Mouse (Mus musculus) adrenal gland (tissue): ENCODE measurements around the gene Naaladl2.

Experiments
- intact Hi-C: fragments of 180-260 bp; cut with DNase I; formaldehyde crosslinking; loops from one replicate; pipeline ENCODE4 v1.15.1; 2025

The Naaladl2 gene

DNA sequence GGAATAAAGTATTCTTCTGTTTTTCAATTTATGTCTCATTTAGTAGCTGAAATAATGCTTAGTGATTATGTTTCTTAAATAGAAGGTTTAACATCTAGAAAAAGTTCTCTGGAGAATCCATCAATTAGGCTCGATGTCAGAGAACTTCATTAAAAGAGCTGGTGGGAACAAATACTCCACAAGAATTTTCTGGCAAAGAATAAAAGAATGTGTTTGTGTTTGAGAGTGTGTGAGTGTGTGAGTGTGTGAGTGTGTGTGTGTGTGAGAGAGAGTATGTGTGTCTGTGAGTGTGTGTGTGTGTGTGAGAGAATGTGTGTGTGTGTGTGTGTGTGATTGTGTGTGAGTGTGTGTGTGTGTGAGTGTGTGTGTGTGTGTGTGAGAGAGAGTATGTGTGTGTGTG lies 1170.3 kb downstream of the Naaladl2 start:
- intact Hi-C loops = no loop called here

GRCm38 (mm10) chr3:23972747-23973667 lies 1171.1 kb downstream of the Naaladl2 start:
- intact Hi-C loops = no loop called here

GRCm38 (mm10) chr3:23962961-23963621 lies 1181.0 kb downstream of the Naaladl2 start:
- intact Hi-C loops = no loop called here

DNA sequence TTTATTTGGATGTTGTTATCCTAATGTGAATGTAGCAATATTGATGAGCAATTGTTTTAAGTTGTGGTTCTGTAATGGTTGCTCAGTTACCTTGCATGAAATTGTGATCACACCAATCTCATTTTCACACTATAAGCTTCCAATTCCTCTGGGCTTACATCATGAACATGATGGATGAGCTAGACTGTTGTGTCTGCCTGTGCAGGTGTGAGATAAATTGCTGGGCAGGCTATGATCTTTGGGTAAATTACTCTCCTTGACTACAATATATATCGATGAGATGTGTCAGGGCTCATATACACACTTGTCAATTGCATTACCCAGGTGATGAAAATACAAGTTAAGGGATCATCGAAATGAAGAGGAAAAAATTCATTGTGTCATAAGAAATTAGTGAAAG lies 1197.9 kb downstream of the Naaladl2 start:
- intact Hi-C loops = no loop called here

DNA sequence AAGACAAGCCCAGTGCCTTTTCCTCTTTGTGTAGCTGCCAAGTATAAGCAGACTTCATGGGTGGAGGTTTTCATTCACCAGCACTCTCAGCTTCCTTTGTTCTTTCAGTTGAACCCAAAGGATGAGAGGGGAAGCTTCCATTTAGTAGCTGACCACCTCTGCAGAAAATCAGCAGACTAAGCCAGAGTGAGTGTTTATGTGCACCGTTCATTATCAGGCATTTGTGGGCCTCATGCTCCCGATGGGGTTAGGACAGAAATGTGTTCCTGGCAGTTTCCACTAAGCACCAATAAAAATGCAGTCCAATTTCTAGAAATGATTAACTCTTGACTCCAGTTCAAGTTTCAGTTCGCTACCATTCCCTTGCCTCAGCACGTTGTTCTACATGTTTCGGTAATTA lies 1206.8 kb downstream of the Naaladl2 start:
- intact Hi-C loops = no loop called here

DNA sequence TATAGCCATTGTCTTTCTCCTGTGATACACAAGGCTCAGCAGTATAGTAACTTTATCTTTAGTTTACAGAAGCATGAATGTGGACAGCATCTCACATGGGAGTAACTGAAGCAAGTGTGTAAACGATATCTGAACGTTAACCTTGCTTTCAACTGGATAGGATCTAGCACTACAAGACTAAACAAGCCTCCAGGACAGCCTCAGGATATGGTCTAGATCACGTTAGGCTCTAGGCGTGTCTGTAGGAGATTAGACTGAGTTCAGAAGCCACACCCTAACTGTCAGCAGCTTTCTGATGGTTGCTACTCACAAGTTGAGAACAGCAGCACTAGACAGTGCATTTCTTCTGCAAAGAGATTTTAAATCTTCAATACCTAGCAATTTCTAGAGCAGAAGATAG lies 1216.0 kb downstream of the Naaladl2 start:
- intact Hi-C loops = no loop called here

GRCm38 (mm10) chr3:23907682-23908081 lies 1236.4 kb downstream of the Naaladl2 start:
- intact Hi-C loops = no loop called here

- intact Hi-C loops = no loop called here
Measured at GRCm38 (mm10) chr3:23865688-23866087, 1278.4 kb downstream of the Naaladl2 start.

- intact Hi-C loops = no loop called here
Measured at GRCm38 (mm10) chr3:23857275-23857674, 1286.8 kb downstream of the Naaladl2 start.

DNA sequence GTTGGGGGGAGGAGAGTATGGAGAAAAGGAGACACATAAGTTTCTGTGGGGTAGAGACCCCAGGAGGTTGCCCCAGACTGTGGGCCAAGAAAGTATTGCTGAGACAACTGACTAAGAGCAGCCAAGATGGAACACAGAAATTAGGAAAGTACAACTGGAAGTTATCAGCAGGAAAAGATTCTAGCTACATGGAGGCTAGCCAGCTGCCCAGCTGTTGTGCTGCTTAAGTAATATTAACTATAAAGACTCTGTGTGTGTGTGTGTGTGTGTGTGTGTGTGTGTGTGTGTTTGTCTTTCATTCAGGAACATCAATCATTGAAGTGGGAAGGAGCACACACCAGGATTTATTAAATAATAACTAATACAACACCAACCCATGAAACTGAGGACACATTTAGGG lies 1326.5 kb downstream of the Naaladl2 start:
- intact Hi-C loops = no loop called here

GRCm38 (mm10) chr3:23758746-23759145 lies 1385.3 kb downstream of the Naaladl2 start:
- intact Hi-C loops = no loop called here
